Mouse (Mus musculus) thymus, adult 2 months (tissue): ENCODE measurements around the gene Msrb1. TPM values are rescaled to one million over a fixed set of nuclear protein-coding genes. Genes with fewer than 3 reads are reported as not detected.

ENCODE experiments used
- DNase-seq: peaks from one replicate; pipeline ENCODE4 v3.0.0; 2021
- H3K27ac ChIP-seq: fragments of 200-500 bp; 2 replicates; pipeline ENCODE4 v1.5.1; 2012; ENCODE audit warnings: low read length, control low read depth; ENCODE audit not compliant: control insufficient read depth, insufficient read depth
- H3K27me3 ChIP-seq: fragments of 200-500 bp; 2 replicates; pipeline ENCODE4 v1.6.1; 2012; ENCODE audit warnings: mild to moderate bottlenecking, low read length, moderate library complexity, mixed read lengths; ENCODE audit not compliant: control insufficient read depth, insufficient read depth
- H3K36me3 ChIP-seq: fragments of 200-500 bp; 2 replicates; pipeline ENCODE4 v1.6.1; 2012; ENCODE audit warnings: mild to moderate bottlenecking, low read length, moderate library complexity; ENCODE audit not compliant: control insufficient read depth, insufficient read depth
- H3K4me1 ChIP-seq: fragments of 200-500 bp; replicated peaks from 2 replicates; pipeline ENCODE4 v1.6.1; 2012; ENCODE audit warnings: low read length; ENCODE audit not compliant: control insufficient read depth, insufficient read depth
- H3K4me3 ChIP-seq: fragments of 200-500 bp; 2 replicates; pipeline ENCODE4 v1.5.1; 2012; ENCODE audit warnings: mild to moderate bottlenecking, low read length, control low read depth, moderate library complexity; ENCODE audit not compliant: control insufficient read depth, insufficient read depth
- CTCF ChIP-seq: fragments of 200-500 bp; IDR thresholded peaks from 2 replicates; pipeline ENCODE4 v1.5.1; 2012; ENCODE audit warnings: mild to moderate bottlenecking, control low read depth, low read length, moderate library complexity, borderline replicate concordance; ENCODE audit not compliant: control insufficient read depth, poor library complexity, insufficient read depth; ENCODE audit errors: extremely low read depth
- POLR2A ChIP-seq: fragments of 200-500 bp; IDR thresholded peaks from 2 replicates; pipeline ENCODE4 v1.6.1; 2012; ENCODE audit warnings: mild to moderate bottlenecking, low read length, control low read depth, moderate library complexity; ENCODE audit not compliant: control insufficient read depth, poor library complexity, insufficient read depth; ENCODE audit errors: extremely low read depth
- WGBS: fragments of 180-500 bp; shearing (Covaris S2); methylation state at CpG from one replicate; pipeline ENCODE4 v1.1.7; 2018; 5-methylcytosine and 5-hydroxymethylcytosine counted together
- polyA plus RNA-seq: library from polyadenylated mRNA; depleted of rRNA; stranded (reverse); fragments of >200 nt; gene quantifications from 2 replicates; pipeline ENCODE4 v1.2.3, GENCODE M21; 2012

Gene Msrb1
- polyA plus RNA-seq, 1 experiment = 91.5 TPM

- H3K27ac ChIP-seq = no peak overlapping the region
- no peaks in the 10 kb centered on the region for H3K36me3 ChIP-seq
- no peak for DNase-seq
- H3K27me3 ChIP-seq = peaks cover 14% of the 10 kb centered on the region; the same call in 1 of the 2 replicates
- H3K4me1 ChIP-seq = peaks cover 9% of the 10 kb centered on the region
- H3K4me3 ChIP-seq = no peak overlapping the region
- TF ChIP-seq CTCF (no peak), POLR2A (no peak)
- 100% methylated on average over 1 of the region's 1 CpGs for WGBS
These were observed 21.0 kb downstream of the Msrb1 start for GRCm38 (mm10) chr17:24757394-24757793.

DNA sequence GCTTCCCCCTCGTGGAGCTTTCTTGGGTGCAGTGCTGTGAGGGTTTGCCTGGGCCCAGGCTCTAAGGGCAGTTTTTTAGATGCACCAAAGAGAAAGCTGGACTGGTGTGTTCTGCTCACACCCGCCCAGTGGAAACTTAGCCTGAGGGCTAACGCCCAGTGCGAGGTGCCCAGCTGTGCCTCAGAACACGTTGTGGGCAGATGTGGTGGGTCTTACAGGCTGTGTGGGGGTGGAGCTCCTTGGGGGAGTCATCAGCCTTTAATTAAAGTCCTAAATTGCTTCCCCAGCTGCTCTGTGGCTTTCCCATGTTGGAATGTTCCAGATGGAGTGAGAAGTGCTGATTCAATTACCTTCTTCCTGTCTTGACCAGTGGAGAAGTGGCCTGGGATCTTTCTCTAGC, 24.7 kb downstream of the Msrb1 start:
- H3K27ac ChIP-seq = no peak overlapping the region
- H3K4me1 ChIP-seq = no peaks in the 10 kb centered on the region
- no peaks in the 10 kb centered on the region for H3K36me3 ChIP-seq
- H3K4me3 ChIP-seq = no peak overlapping the region
- H3K27me3 ChIP-seq = no peaks in the 10 kb centered on the region; the same call in 1 of the 2 replicates
- TF ChIP-seq CTCF = no peak
- no peak for TF ChIP-seq POLR2A
- DNase-seq = no peak
- 62% methylated on average over 5 of the region's 5 CpGs for WGBS

DNA sequence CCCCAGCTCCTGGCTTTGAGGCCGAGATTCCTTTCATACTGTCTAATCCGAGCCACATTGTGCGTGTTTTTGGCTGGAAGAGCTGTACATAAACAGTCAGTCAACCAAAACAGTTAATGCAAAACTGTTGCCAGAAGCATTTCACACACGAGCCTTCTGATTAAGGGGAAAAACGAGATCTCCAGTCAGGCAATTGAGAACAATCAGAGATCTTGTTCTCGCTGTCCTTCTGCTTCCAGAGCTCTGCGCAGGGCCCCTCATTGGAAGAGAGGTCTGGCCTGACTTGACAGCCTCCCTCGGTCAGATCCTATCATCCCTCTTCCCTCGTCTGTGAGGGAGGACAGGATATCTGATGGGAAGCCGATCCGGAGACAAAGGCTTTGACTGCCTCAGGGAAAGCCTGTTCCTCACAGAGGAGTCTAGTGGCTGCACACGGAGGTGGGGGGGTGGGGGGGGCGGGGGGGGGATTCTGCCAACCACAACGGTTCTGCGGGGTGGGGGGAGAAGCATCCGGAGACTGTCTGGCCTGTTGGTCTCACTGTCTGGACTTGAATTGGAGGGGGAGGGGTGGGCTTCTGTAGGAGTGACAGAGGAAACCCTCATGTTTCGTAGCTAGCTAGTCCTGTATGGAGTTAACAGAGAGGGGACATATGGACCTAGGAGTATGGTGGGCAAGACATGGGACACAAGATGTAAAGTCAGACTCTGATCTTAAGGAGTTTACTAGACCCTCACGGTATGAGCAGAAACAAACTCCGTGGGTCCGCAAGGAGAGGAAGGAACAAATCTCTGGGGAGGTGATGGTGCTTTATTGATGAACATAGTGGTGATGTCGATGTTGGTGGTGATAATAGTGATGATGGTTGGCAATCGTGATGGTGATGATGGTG, 28.8 kb downstream of the Msrb1 start:
- no peak for DNase-seq
- no peak overlapping the region for H3K27ac ChIP-seq
- H3K4me1 ChIP-seq = no peaks in the 10 kb centered on the region
- no peak for TF ChIP-seq CTCF
- WGBS = 50% methylated on average over 21 of the region's 22 CpGs
- H3K27me3 ChIP-seq = no peaks in the 10 kb centered on the region; the same call in 1 of the 2 replicates
- H3K36me3 ChIP-seq = no peaks in the 10 kb centered on the region
- H3K4me3 ChIP-seq = no peak overlapping the region

GRCm38 (mm10) chr17:24766266-24766875, 29.9 kb downstream of the Msrb1 start:
- Histone ChIP-seq H3K27me3 (no peaks in the 10 kb centered on the region; the same call in 1 of the 2 replicates), H3K36me3 (no peaks in the 10 kb centered on the region), H3K4me3 (no peak overlapping the region), H3K27ac (no peak overlapping the region), H3K4me1 (no peaks in the 10 kb centered on the region)
- DNase-seq = no peak
- 50% methylated on average over 12 of the region's 12 CpGs for WGBS
- TF ChIP-seq CTCF = no peak

- H3K36me3 ChIP-seq = no peaks in the 10 kb centered on the region
- no peaks in the 10 kb centered on the region; the same call in 1 of the 2 replicates for H3K27me3 ChIP-seq
- H3K4me3 ChIP-seq = no peak overlapping the region
- 49% methylated on average over 3 of the region's 3 CpGs for WGBS
- DNase-seq = no peak
- H3K27ac ChIP-seq = no peak overlapping the region
- no peaks in the 10 kb centered on the region for H3K4me1 ChIP-seq
- TF ChIP-seq CTCF (no peak), POLR2A (no peak)
These were observed 32.7 kb downstream of the Msrb1 start for GRCm38 (mm10) chr17:24769146-24769545.

DNA sequence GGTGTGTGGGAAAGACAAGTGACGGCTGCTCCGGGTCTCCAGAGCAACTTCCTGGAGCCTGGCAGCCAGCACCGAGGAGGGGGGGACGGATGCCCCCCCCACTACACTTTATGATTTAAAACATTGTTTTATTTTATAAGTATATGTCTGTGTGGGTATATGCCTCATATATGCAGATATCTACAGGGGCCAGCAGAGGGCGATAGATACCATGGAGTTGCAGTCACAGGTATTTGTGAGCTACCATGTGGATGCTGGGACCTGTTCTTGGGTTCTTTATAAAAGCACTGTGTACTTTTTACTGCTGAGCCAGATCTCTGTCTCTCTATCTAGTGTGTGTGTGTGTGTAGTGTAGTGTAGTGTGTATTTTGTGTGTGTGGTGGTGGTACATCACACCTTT, 36.8 kb downstream of the Msrb1 start:
- H3K27ac ChIP-seq = no peak overlapping the region
- H3K4me1 ChIP-seq = no peaks in the 10 kb centered on the region
- no peaks in the 10 kb centered on the region for H3K36me3 ChIP-seq
- WGBS = 88% methylated on average over 5 of the region's 5 CpGs
- no peaks in the 10 kb centered on the region for H3K27me3 ChIP-seq
- TF ChIP-seq CTCF = no peak
- no peak for TF ChIP-seq POLR2A
- no peak for DNase-seq
- H3K4me3 ChIP-seq = no peak overlapping the region

DNA sequence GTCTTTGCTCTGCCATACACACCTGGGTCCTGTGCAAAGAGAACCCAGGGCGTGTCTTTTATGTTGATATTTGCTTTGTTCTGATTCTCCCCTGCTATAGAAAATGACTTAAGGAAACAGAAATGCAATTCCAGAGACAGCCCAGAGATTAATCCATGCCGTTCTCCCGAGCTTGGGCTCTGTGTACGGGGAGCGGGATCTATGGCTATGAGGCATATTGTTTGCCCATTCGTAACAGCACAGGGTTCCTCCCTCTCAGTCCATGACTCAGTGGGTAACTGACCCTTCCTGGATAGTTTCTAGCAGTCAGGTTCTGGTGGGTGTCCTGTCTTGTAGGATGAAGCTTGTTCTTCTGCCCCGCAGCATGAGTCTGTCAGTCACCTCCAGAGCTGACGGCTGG, 38.7 kb downstream of the Msrb1 start:
- H3K36me3 ChIP-seq = no peaks in the 10 kb centered on the region
- no peak overlapping the region for H3K4me3 ChIP-seq
- 92% methylated on average over 8 of the region's 8 CpGs for WGBS
- H3K4me1 ChIP-seq = no peaks in the 10 kb centered on the region
- no peaks in the 10 kb centered on the region for H3K27me3 ChIP-seq
- TF ChIP-seq CTCF (no peak), POLR2A (no peak)
- no peak overlapping the region for H3K27ac ChIP-seq
- no peak for DNase-seq
